Mouse (Mus musculus) liver, adult 2 months (tissue): Measurements from ENCODE around the gene Timp1. TPM values are rescaled to one million over a fixed set of nuclear protein-coding genes. Genes with fewer than 3 reads are reported as not detected.

ENCODE experiments used
- DNase-seq: peaks from one replicate; pipeline ENCODE4 v3.0.0-alpha.2; 2011; ENCODE audit warnings: low read depth, low spot score; ENCODE audit errors: extremely low read depth
- H3K27ac ChIP-seq: fragments of 200-500 bp; replicated peaks from 2 replicates; pipeline ENCODE4 v1.5.1; 2012; ENCODE audit warnings: low read depth, mild to moderate bottlenecking, control low read depth, inconsistent platforms, low read length; ENCODE audit not compliant: insufficient read depth
- H3K27me3 ChIP-seq: fragments of 200-500 bp; 2 replicates; pipeline ENCODE4 v1.6.1; 2012; ENCODE audit warnings: mild to moderate bottlenecking, moderate library complexity, low read length, inconsistent platforms; ENCODE audit not compliant: control insufficient read depth, insufficient read depth
- H3K36me3 ChIP-seq: fragments of 200-500 bp; 2 replicates; pipeline ENCODE4 v1.6.1; 2012; ENCODE audit warnings: low read length, inconsistent platforms; ENCODE audit not compliant: control insufficient read depth, insufficient read depth
- H3K4me1 ChIP-seq: fragments of 200-500 bp; 2 replicates; pipeline ENCODE4 v1.6.1; 2011; ENCODE audit warnings: low read length; ENCODE audit not compliant: control insufficient read depth, insufficient read depth
- H3K4me3 ChIP-seq: fragments of 200-500 bp; 2 replicates; pipeline ENCODE4 v1.5.1; 2011; ENCODE audit warnings: low read depth, mild to moderate bottlenecking, control low read depth, low read length, moderate library complexity; ENCODE audit not compliant: insufficient read depth
- H3K79me2 ChIP-seq: fragments of 200-500 bp; 2 replicates; pipeline ENCODE4 v1.6.1; 2012; ENCODE audit warnings: inconsistent platforms, mild to moderate bottlenecking, low read length, moderate library complexity; ENCODE audit not compliant: control insufficient read depth, insufficient read depth
- H3K9ac ChIP-seq: fragments of 200-500 bp; 2 replicates; pipeline ENCODE4 v1.6.1; 2012; ENCODE audit warnings: low read depth, mild to moderate bottlenecking, control low read depth, inconsistent platforms, low read length
- CTCF ChIP-seq: fragments of 200-500 bp; IDR thresholded peaks from 2 replicates; pipeline ENCODE4 v1.5.1; 2011; ENCODE audit warnings: low read depth, low read length, control low read depth
- POLR2A ChIP-seq: fragments of 200-500 bp; IDR thresholded peaks from 2 replicates; pipeline ENCODE4 v1.6.1; 2011; ENCODE audit warnings: low read length, control low read depth; ENCODE audit not compliant: insufficient read depth; ENCODE audit errors: extremely low read depth
- WGBS: fragments of 180-500 bp; shearing (Covaris S2); methylation state at CpG from one replicate; pipeline ENCODE4 v1.1.7; 2018; 5-methylcytosine and 5-hydroxymethylcytosine counted together
- polyA plus RNA-seq: library from polyadenylated mRNA; depleted of rRNA; stranded (reverse); fragments of >200 nt; gene quantifications from 2 replicates; pipeline ENCODE4 v1.2.3, GENCODE M21; 2012
- total RNA-seq: library from RNA; depleted of rRNA; stranded (reverse); fragments of >200 nt; gene quantifications from 2 replicates; pipeline ENCODE4 v1.2.3, GENCODE M21; 2014

Timp1 gene
- total and polyA plus RNA-seq, 2 experiments = 0.28 TPM; not detected in 1

- H3K4me1 ChIP-seq = no peaks in the 10 kb centered on the region
- H3K27ac ChIP-seq = no peak overlapping the region
- H3K27me3 ChIP-seq = no peaks in the 10 kb centered on the region
- no peak for TF ChIP-seq CTCF
- TF ChIP-seq POLR2A = no peak
- no peaks in the 10 kb centered on the region for H3K79me2 ChIP-seq
- H3K9ac ChIP-seq = no peak overlapping the region
- 55% methylated on average over 11 of the region's 11 CpGs for WGBS
- no peak for DNase-seq
- no peak overlapping the region for H3K4me3 ChIP-seq
- no peaks in the 10 kb centered on the region for H3K36me3 ChIP-seq
These were observed 3.0 kb downstream of the Timp1 start for GRCm38 (mm10) chrX:20872928-20873500.

- no peak overlapping the region for H3K9ac ChIP-seq
- TF ChIP-seq POLR2A (no peak), CTCF (no peak)
- no peaks in the 10 kb centered on the region for H3K4me1 ChIP-seq
- H3K27ac ChIP-seq = no peak overlapping the region
- no peak for DNase-seq
- no peaks in the 10 kb centered on the region for H3K27me3 ChIP-seq
- no peak overlapping the region for H3K4me3 ChIP-seq
- no peaks in the 10 kb centered on the region for H3K36me3 ChIP-seq
- no peaks in the 10 kb centered on the region for H3K79me2 ChIP-seq
- 98% methylated on average over 3 of the region's 3 CpGs for WGBS
These were observed 5.3 kb downstream of the Timp1 start for GRCm38 (mm10) chrX:20875241-20875640.

- DNase-seq = no peak
- Histone ChIP-seq H3K27ac (no peak overlapping the region), H3K79me2 (no peaks in the 10 kb centered on the region), H3K4me3 (no peak overlapping the region), H3K9ac (no peak overlapping the region), H3K36me3 (no peaks in the 10 kb centered on the region), H3K4me1 (no peaks in the 10 kb centered on the region), H3K27me3 (no peaks in the 10 kb centered on the region)
- TF ChIP-seq CTCF (no peak), POLR2A (no peak)
- WGBS = 38% methylated on average over 3 of the region's 3 CpGs
These were observed 40.1 kb downstream of the Timp1 start for GRCm38 (mm10) chrX:20910074-20910473.

GRCm38 (mm10) chrX:20913726-20914125 lies 43.8 kb downstream of the Timp1 start:
- 82% methylated on average over 6 of the region's 6 CpGs for WGBS

GRCm38 (mm10) chrX:20915075-20915474 lies 45.1 kb downstream of the Timp1 start:
- Histone ChIP-seq H3K4me1 (no peaks in the 10 kb centered on the region), H3K4me3 (no peak overlapping the region), H3K36me3 (no peaks in the 10 kb centered on the region), H3K9ac (no peak overlapping the region), H3K27ac (no peak overlapping the region), H3K79me2 (no peaks in the 10 kb centered on the region), H3K27me3 (no peaks in the 10 kb centered on the region)
- DNase-seq = no peak
- TF ChIP-seq POLR2A (no peak), CTCF (no peak)

More at GRCm38 (mm10) chrX:20913726-20914125, 43.8 kb downstream of the Timp1 start:
- Histone ChIP-seq H3K36me3 (no peaks in the 10 kb centered on the region), H3K27me3 (no peaks in the 10 kb centered on the region), H3K79me2 (no peaks in the 10 kb centered on the region), H3K4me1 (no peaks in the 10 kb centered on the region), H3K9ac (no peak overlapping the region), H3K27ac (no peak overlapping the region), H3K4me3 (no peak overlapping the region)
- no peak for DNase-seq
- no peak for TF ChIP-seq POLR2A
- TF ChIP-seq CTCF = no peak

GRCm38 (mm10) chrX:20920249-20920843 lies 50.4 kb downstream of the Timp1 start:
- no peak overlapping the region for H3K27ac ChIP-seq
- TF ChIP-seq CTCF = peak; percentile 8; the same call in 1 of the 2 replicates
- no peak for TF ChIP-seq POLR2A
- no peaks in the 10 kb centered on the region for H3K27me3 ChIP-seq
- DNase-seq = no peak
- peak overlapping the region; percentile 53 for H3K9ac ChIP-seq
- peak overlapping the region; percentile 59; the same call in 1 of the 2 replicates for H3K4me3 ChIP-seq
- no peaks in the 10 kb centered on the region for H3K79me2 ChIP-seq
- H3K36me3 ChIP-seq = no peaks in the 10 kb centered on the region
- no peaks in the 10 kb centered on the region for H3K4me1 ChIP-seq
- WGBS = 3% methylated on average over 34 of the region's 49 CpGs
